Mouse (Mus musculus): ENCODE results near the gene Ubl7. TPM values are rescaled to one million over a fixed set of nuclear protein-coding genes. Genes with fewer than 3 reads are reported as not detected.

The Ubl7 gene
- polyA plus RNA-seq (2015; fragmentation: Nextera tagmentation; extraction: Ambion mirVana): 157 and 158 TPM in 2 replicates

GRCm38 (mm10) chr9:57910254-57911160 is at the start of gene Ubl7:
TSS of gene Ubl7 (plus strand) at chr9:57910979.

GRCm38 (mm10) chr9:57939431-57940348 is 28.9 kb downstream of the Ubl7 start, which contains the start of gene Sema7a:
TSS of gene Sema7a (plus strand) at chr9:57940112.

Other genes with a start within 250 kb of the Ubl7 start
- gene Cyp1a2, start 227.3 kb upstream of the Ubl7 start, polyA plus RNA-seq (2015; fragmentation: Nextera tagmentation; extraction: Ambion mirVana): not detected in 2 replicates
- 0.14 and 0.21 TPM in 2 replicates for gene Cyp1a1, start 223.1 kb upstream of the Ubl7 start, polyA plus RNA-seq (2015; fragmentation: Nextera tagmentation; extraction: Ambion mirVana)
- 20.3 and 23.6 TPM in 2 replicates for gene Edc3, start 202.4 kb upstream of the Ubl7 start, polyA plus RNA-seq (2015; fragmentation: Nextera tagmentation; extraction: Ambion mirVana)
- gene Clk3, start 145.1 kb upstream of the Ubl7 start, polyA plus RNA-seq (2015; fragmentation: Nextera tagmentation; extraction: Ambion mirVana): 47.6 and 52.7 TPM in 2 replicates
- gene Arid3b, start 74.2 kb upstream of the Ubl7 start, polyA plus RNA-seq (2015; fragmentation: Nextera tagmentation; extraction: Ambion mirVana): 4.0 and 4.1 TPM in 2 replicates
- gene Sema7a, start 29.1 kb downstream of the Ubl7 start, polyA plus RNA-seq (2015; fragmentation: Nextera tagmentation; extraction: Ambion mirVana): 4.5 and 4.8 TPM in 2 replicates
- 0.77 and 1.5 TPM in 2 replicates for gene Cyp11a1, start 95.4 kb downstream of the Ubl7 start, polyA plus RNA-seq (2015; fragmentation: Nextera tagmentation; extraction: Ambion mirVana)
- gene Stra6, start 152.8 kb downstream of the Ubl7 start, polyA plus RNA-seq (2015; fragmentation: Nextera tagmentation; extraction: Ambion mirVana): 12.9 and 13.6 TPM in 2 replicates
- 0.80 and 1.3 TPM in 2 replicates for gene Ccdc33, start 207.8 kb downstream of the Ubl7 start, polyA plus RNA-seq (2015; fragmentation: Nextera tagmentation; extraction: Ambion mirVana)

All from neural tube, postnatal 0 days (tissue).